Mouse (Mus musculus) CD8-positive naive resting alpha-beta T cell, adult 57 days (primary cell): ENCODE data around the gene Slc35f3. TPM values are rescaled to one million over a fixed set of nuclear protein-coding genes. Genes with fewer than 3 reads are reported as not detected.

Experiments
- total RNA-seq: library from RNA; stranded (reverse); gene quantifications from one replicate; pipeline ENCODE4 v1.2.4, GENCODE M21; 2023

Gene Slc35f3
- not detected for total RNA-seq

GRCm38 (mm10) chr8:126298296-126299093 lies at the start of gene Slc35f3:
Slc35f3 (plus strand) TSS chr8:126298558.

GRCm38 (mm10) chr8:126422174-126422919 lies 124.0 kb downstream of the Slc35f3 start, which contains the start of gene Coa6:
Coa6 (plus strand) TSS chr8:126422515.

Other genes with a start within 250 kb of the Slc35f3 start
- 14.5 TPM for gene Coa6, start 124.0 kb downstream of the Slc35f3 start, total RNA-seq
- 14.4 TPM for gene Tarbp1, start 176.5 kb downstream of the Slc35f3 start, total RNA-seq